ENCODE assay signal across 16 mouse cellular contexts in the genomic region with DNA sequence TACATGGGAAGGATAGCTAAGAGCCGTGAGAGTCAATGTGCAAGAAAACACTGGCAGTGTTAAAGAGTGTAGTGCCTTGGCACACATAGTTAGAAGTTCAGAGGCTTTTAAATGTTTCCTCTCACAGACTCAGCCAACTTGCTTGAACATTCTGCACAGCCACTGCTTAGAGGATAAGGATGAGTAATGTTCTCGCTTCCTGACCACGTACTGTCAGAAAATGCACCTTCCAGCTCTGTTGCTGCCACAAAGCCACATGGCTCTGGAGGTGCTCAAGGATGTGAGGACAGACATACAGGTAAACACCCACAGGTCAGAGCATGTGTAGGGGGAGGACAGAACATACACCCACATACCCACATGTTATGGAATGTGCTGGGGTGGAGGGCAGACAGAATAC.
DNase-seq lines count a peak whose midpoint lies in the region.
"Had no signal": no experiment of that assay in that cellular context is flagged by ENCODE, and none has a peak within 500 bp of the region (broad histone marks: within the 10 kb centered on the region; RNA-seq: fewer than 3 reads in every experiment).

No protein-coding gene starts in this region.

- DNase-seq in frontal cortex, postnatal 36 days (ENCODE audit: low spot score in 2 of 2): peak; percentile 0 to 5
- DNase-seq in frontal cortex, postnatal 10 days (ENCODE audit: low spot score in 2 of 2): no peak
- DNase-seq in right cerebral cortex, adult 2 months (ENCODE audit: low spot score in 2 of 2): peak; percentile 10 to 15
- no peak for DNase-seq in right cerebral cortex, postnatal 4 days
- DNase-seq in telencephalon, adult 2 months (ENCODE audit: low read depth, low spot score): peak; percentile 17
- DNase-seq in embryo, embryonic 10.5 days (ENCODE audit: low spot score): no peak
- DNase-seq: adrenal gland, adult 2 months; adrenal gland, postnatal 14 days; cerebellum, adult 11-12 months; cerebellum, adult 8-10 months; cerebellum, postnatal 10 days; cerebellum, postnatal 36 days; gastrocnemius, postnatal 10 days; gastrocnemius, postnatal 36 days; heart, postnatal 10 days; heart, postnatal 36 days had no signal

Comparison
In these comparisons a context has a peak if more than half of its experiments do, and no peak if none do; other contexts are left out.
1. DNase-seq: peak in frontal cortex, postnatal 36 days (2 of 2), right cerebral cortex, adult 2 months (2 of 2) and telencephalon, adult 2 months (single experiment); none in frontal cortex, postnatal 10 days (0 of 2), right cerebral cortex, postnatal 4 days (single experiment) and embryo, embryonic 10.5 days (single experiment).